In genomic region chr12:117153166-117153480, GRCm38 (mm10) we compare ENCODE assay signal across 9 mouse cellular contexts.
DNase-seq lines count a peak whose midpoint lies in the region; ATAC-seq and TF ChIP-seq lines count a peak whose summit lies in the region.
"Had no signal": no experiment of that assay in that cellular context is flagged by ENCODE, and none has a peak within 500 bp of the region (broad histone marks: within the 10 kb centered on the region; RNA-seq: fewer than 3 reads in every experiment).

No protein-coding gene starts in this region.

- H3K27ac ChIP-seq in lung, embryonic 14.5 days (ENCODE audit: low read depth) = no peak overlapping the region
- H3K27ac ChIP-seq in forebrain, embryonic 10.5 days = peak overlapping the region; percentile 96
- H3K27ac ChIP-seq in intestine, embryonic 16.5 days (ENCODE audit: low read length) = no peak overlapping the region
- no peak overlapping the region for H3K27ac ChIP-seq in neural tube, embryonic 14.5 days (ENCODE audit: low read depth, low read length)
- H3K27ac ChIP-seq: gastrocnemius, adult 2 months had no signal

- no peak overlapping the region for H3K9ac ChIP-seq in lung, embryonic 14.5 days
- no peak overlapping the region for H3K9ac ChIP-seq in intestine, embryonic 16.5 days (ENCODE audit: low read depth, low read length)
- H3K9ac ChIP-seq in neural tube, embryonic 14.5 days (replicated peaks; ENCODE audit: low read depth, low read length) = 0 out of 2 replicates have a peak overlapping the region, but pooled peaks have one; percentile 59

- peak overlapping the region; percentile 86 for H3K4me2 ChIP-seq in lung, embryonic 14.5 days
- H3K4me2 ChIP-seq in intestine, embryonic 16.5 days (ENCODE audit: low read depth, low read length) = peak overlapping the region; percentile 88
- H3K4me2 ChIP-seq in neural tube, embryonic 14.5 days (ENCODE audit: low read depth, low read length) = peak overlapping the region; percentile 67; the same call in 1 of the 2 replicates

- 0 out of 2 replicates have a peak, but pooled peaks cover 4% of the 10 kb centered on the region for H3K4me1 ChIP-seq in lung, embryonic 14.5 days (ENCODE audit: insufficient read depth)
- peaks cover 98% of the 10 kb centered on the region for H3K4me1 ChIP-seq in forebrain, embryonic 10.5 days
- H3K4me1 ChIP-seq in intestine, embryonic 16.5 days (ENCODE audit: control insufficient read depth, insufficient read depth, low read length) = peaks cover 6% of the 10 kb centered on the region
- H3K4me1 ChIP-seq in neural tube, embryonic 14.5 days (ENCODE audit: control insufficient read depth, insufficient read depth, low read length) = peaks cover 35% of the 10 kb centered on the region

- H3K9me3 ChIP-seq in lung, embryonic 14.5 days (ENCODE audit: low read depth, low read length) = no peaks in the 10 kb centered on the region
- no peaks in the 10 kb centered on the region for H3K9me3 ChIP-seq in forebrain, embryonic 10.5 days
- H3K9me3 ChIP-seq in intestine, embryonic 16.5 days (ENCODE audit: control insufficient read depth, low read length) = no peaks in the 10 kb centered on the region
- H3K9me3 ChIP-seq in neural tube, embryonic 14.5 days (ENCODE audit: control insufficient read depth, low read length) = no peaks in the 10 kb centered on the region

- peak overlapping the region; percentile 57 for H3K4me3 ChIP-seq in lung, embryonic 14.5 days (ENCODE audit: low read depth, low read length)
- peak overlapping the region; percentile 86 for H3K4me3 ChIP-seq in forebrain, embryonic 10.5 days
- peak overlapping the region; percentile 55 for H3K4me3 ChIP-seq in intestine, embryonic 16.5 days (ENCODE audit: low read length)
- H3K4me3 ChIP-seq in neural tube, embryonic 14.5 days (ENCODE audit: low read depth, low read length) = peak overlapping the region; percentile 50; the same call in 1 of the 2 replicates

- peaks cover 92% of the 10 kb centered on the region for H3K27me3 ChIP-seq in lung, embryonic 14.5 days (ENCODE audit: insufficient read depth, low read length)
- peaks cover 90% of the 10 kb centered on the region for H3K27me3 ChIP-seq in forebrain, embryonic 10.5 days (ENCODE audit: poor library complexity, severe bottlenecking)
- H3K27me3 ChIP-seq in intestine, embryonic 16.5 days (replicated peaks; ENCODE audit: control insufficient read depth, insufficient read depth, low read length) = peaks cover 77% of the 10 kb centered on the region
- peaks cover 54% of the 10 kb centered on the region for H3K27me3 ChIP-seq in neural tube, embryonic 14.5 days (ENCODE audit: control insufficient read depth, insufficient read depth, low read length)

- 1% methylated on average over 8 of the region's 8 CpGs for WGBS in lung, embryonic 14.5 days
- WGBS in forebrain, embryonic 10.5 days = under 1% methylated on average over 8 of the region's 8 CpGs
- WGBS in intestine, embryonic 16.5 days = 2% methylated on average over 8 of the region's 8 CpGs
- 2% methylated on average over 8 of the region's 8 CpGs for WGBS in neural tube, embryonic 14.5 days

- no peaks in the 10 kb centered on the region for H3K36me3 ChIP-seq in lung, embryonic 14.5 days (ENCODE audit: insufficient read depth)
- H3K36me3 ChIP-seq in forebrain, embryonic 10.5 days (replicated peaks) = no peaks in the 10 kb centered on the region
- H3K36me3 ChIP-seq in intestine, embryonic 16.5 days (ENCODE audit: control insufficient read depth, insufficient read depth, low read length) = no peaks in the 10 kb centered on the region
- H3K36me3 ChIP-seq in neural tube, embryonic 14.5 days (ENCODE audit: control insufficient read depth, insufficient read depth, low read length) = no peaks in the 10 kb centered on the region

- no peak for DNase-seq in lung, embryonic 14.5 days
- DNase-seq in lung, postnatal 36 days = no peak
- no peak for DNase-seq in forebrain, embryonic 10.5 days (ENCODE audit: extremely low spot score, low spot score)
- no peak for DNase-seq in thymus, adult 18-20 months
- no peak for DNase-seq in embryo, embryonic 11 days
- no peak for DNase-seq in left cerebral cortex, postnatal 25 days (ENCODE audit: low spot score in 2 of 2)

- TF ChIP-seq CTCF in lung, embryonic 14.5 days (IDR thresholded peaks at IDR 0.05; ENCODE audit: low read depth) = no peak

- intact Hi-C loops in left cerebral cortex, postnatal 25 days (cut with DNase I) = loop anchor here (5.0 to 10.0 kb wide), 2 partner anchors 96 to 202 kb away; no protein-coding TSS in a partner anchor

- peak; percentile 3; the same call in 1 of the 2 replicates for ATAC-seq in lung, embryonic 14.5 days (ENCODE audit: insufficient read depth)
- no peak for ATAC-seq in intestine, embryonic 16.5 days
- ATAC-seq in neural tube, embryonic 14.5 days (ENCODE audit: low read depth) = no peak
